Mouse (Mus musculus) urinary bladder, postnatal 25 days (tissue): ENCODE measurements around the gene Fgf7.

ENCODE experiments used
- DNase-seq: peaks from one replicate; pipeline ENCODE4 v3.0.0; 2022; ENCODE audit warnings: low spot score

The Fgf7 gene

DNA sequence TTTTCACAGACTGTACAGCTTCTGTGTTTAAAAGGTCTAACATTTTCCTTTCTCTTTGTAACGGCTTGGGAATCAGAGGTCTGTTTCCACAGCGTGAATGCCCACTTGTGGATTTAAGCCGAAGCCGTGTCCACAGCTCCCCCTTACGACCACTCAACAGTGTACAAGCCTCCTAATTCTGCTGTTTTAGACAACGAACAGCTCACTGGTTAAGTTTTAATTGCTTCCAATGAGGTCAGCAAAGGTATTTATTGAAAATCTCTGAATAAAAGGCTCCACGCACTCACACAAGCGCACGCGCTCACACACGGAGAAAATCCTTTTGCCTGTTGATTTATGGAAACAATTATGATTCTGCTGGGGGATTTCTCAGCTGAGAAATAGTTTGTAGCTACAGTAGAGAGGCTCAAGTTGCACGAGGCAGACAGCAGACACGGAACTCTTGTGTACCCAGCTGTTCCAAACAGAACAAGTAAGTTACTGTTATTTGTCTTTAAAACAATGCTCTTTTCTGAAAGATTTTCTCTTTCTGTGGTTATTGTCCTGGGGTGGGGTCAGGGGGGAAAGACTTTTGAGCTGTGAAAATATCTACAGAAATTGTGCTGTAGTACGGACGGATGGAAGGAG is at the start of gene Fgf7:
Fgf7 (plus strand) TSS at position 280 of the 627 bp plus-strand sequence.
- DNase-seq: no peak

DNA sequence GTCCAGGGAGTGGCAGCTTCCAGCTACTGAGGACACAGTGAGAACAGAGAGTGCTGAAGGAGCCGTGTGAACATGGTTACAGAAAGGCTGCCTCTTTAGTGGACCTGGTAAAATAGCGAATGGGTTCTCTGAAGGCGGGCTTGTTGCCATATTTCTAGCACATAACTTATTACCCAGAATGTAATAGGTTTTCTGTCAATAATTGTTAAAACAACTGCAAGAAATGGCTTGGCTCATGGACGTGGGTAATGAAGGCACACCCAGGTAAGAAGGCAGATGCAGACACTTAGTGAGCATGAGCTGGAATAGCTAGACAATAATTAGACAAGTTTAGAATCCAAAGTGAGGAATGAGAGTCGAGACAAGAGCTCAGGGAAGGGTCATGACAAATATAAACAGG is 32.2 kb upstream of the Fgf7 start:
- DNase-seq: no peak

DNA sequence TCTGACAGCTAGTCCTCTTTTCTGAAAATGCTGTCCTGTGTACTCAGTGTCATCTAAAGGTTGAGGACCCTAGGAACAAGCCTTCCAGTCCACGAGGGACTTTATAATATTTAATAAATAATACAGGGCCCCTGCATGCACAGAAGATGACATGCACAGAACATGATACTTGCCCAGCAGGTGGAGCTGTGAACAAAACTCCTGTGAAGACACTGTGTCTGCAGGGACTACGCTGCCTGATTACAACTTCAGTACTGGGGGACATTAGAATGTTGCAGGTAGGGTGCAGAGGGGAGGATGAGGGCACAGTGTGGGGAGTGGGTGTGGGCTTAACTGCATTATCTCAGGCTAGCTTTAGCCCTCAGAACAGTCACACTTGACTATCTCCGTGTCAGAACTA is 28.4 kb upstream of the Fgf7 start:
- peak; percentile 61 for DNase-seq

DNA sequence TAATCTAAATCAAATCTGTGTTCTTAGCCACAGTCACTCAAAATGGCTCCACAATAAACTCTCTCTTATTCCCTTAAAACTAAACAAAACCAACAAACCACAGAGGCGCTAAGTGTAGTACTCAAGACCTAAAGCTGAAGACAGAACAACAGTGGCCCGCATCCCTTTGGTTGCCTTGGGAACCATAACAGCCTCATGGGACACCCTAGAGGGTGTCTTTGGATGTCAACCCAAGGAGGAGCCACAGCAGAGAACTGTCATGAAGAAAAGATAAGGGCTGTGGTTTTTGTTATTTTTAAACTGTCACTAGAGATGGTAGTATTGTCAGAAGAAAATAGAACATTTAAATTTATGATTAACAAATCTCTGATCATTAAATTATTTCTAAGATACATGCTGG is 27.7 kb upstream of the Fgf7 start:
- no peak for DNase-seq

DNA sequence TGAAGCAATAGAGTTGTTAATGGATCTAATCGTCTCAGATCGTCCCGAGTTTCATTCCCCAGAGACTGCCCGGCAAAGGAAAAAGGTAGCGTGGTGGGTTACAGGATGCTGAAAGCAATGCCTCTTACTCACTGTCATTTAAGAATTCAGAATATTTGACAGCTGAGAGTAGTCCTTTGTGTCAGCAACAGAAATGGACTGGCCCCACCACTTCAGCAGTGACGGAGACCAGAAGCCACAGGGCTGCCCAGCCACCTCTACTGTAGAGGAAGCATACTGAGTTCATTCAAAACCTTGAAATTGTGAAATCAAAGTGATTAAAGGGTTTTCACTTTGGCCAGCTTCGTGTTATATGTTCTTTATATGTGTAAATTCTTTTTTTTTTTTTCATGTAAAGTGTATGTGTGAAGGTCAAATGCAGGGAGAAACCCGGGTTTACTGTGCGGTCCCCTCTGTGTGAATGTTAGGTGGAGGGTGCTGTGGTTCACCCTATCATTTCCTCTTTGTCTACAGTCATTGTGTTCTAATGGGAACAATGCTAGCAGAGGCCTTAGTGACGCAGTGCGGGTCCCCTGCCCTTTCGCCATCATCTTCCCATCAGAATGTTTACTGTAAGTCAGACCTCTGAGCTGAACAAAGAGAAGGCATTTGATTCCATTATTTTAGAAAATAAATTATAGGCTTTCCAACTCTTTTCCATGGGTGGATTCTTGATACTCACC is 19.3 kb upstream of the Fgf7 start:
- DNase-seq: no peak

DNA sequence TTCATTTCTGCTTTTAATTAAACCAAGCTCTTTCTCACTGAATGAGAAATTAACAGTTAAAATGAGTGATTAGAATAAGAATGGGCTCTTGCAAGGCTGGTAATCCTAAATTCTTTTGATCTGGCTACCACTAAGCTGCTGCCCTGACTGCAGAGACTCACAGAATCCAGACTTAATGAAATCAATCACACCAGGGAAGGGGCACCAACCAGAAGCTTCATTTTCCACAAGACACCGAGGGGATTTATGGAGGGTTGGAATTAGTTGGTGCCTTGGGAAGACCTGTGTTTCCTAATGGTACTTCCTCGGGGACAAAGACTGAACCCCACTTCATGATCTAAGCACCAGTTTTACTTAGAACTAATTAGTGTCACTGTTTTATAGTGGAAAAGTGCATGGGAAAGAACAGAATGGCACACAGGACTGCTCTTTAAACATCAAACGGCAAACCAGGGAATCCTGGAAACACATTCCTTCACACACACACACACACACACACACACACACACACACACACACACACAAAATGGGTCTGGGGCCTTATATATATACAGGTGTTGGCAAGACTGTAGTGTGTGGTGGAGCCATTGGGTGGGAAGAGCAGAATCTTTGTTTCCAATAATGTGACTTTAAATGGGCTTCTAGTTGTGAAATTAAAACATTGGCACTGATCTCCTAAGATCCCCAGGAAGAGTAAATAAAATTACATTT is 18.5 kb upstream of the Fgf7 start:
- no peak for DNase-seq

DNA sequence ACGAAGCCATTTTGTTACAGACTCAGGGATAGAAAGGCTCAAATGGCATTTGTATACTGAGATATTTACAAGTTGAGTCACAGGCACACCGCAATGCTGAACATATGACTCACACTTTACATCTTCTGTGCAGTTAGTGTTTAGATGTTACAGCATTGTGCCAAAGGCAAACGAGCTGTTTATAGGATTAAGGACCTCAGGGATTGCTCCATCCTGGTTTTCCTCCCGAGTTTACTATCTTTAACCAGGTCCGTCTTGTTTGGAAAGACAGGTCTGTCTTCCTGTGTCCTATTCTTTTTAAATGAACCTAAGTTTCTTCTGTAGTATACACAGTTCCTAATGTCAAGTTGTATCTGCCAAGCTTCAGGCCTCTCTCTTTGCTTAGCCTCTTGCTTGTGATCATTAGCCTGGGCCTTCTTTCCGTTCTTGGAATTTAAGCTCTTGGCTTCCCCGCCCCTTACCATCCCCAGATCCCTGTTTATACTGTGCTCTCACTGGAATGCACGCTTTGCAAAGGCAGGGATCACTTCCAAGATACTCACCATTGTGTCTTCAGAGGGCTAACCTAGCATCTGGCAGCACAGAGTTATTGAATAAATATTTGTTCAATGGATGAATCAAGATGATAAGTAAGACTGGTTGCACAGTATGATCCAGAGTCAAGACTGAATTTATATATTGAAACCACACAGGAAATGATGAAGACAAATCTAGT is 3.1 kb upstream of the Fgf7 start:
- DNase-seq: no peak

DNA sequence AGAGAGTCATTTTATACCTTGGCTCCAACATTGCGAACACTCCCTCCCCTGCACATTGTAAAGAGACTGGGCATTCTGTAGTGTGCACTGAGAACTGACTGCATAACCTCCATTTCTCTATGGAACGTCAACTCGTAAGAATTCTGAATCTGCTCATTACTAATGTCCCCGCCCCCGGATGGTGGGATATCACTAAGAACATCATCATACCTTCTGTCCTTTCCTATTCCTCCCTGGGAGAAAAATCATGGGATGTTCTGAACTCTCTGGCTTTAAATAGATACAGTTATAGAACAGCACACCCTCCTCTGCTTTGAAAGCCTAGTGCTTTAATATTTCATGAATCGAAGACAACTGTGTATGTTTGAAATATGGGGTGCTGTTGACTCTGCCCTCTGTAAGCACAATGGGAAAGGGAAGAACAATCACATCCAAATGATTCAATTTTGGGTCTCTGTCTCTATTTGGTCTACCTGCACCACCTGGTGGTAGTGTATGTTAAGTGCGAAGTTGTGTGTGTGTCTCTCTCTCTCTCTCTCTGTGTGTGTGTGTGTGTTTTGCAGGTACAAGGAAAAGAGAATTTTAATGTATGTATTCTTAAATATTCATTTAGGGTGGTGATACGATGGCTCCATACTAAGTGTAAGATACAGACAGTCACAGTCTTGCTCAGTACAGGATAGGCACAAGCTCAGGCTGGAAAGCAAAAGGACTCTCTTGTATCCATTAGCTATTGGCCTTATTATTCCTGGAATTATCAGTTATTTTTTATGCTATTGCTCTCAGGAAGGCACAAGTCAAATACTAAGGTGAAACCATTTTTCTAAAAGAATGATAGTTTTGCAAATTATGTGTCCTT is 1.1 kb upstream of the Fgf7 start:
- DNase-seq: no peak

DNA sequence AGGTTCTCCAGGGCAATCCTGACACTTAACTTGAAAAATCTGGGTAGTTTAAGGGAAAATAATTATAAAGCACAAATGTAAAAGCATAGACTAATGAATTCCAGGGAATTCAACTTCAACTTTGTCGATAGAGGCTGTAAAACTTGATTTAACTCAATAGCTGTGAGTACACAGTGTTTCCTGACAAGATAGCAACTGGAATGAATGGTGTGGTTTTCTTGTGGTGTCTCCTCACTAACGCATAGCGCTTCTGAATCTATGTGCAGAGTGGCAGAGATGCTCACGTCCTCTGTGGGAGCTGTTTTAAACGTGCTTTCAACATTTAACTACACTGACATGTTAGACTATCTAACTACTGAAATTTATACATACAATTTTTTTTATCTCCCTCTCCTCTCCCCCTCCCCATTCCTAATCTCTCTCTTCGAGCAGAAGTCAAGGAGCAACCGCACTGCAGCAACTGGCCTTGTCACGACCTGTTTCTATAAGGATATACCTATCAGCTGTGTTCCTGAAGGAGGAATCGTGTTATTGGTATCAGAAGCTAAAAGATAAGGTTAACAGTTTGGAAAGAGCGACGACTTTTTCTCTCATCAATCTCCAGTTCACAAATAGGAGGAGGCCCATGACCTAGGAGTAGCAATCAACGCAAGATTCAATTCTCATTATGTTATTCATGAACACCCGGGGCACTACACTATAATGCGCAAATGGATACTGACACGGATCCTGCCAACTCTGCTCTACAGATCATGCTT is 734 bp downstream of the Fgf7 start:
- DNase-seq: no peak

DNA sequence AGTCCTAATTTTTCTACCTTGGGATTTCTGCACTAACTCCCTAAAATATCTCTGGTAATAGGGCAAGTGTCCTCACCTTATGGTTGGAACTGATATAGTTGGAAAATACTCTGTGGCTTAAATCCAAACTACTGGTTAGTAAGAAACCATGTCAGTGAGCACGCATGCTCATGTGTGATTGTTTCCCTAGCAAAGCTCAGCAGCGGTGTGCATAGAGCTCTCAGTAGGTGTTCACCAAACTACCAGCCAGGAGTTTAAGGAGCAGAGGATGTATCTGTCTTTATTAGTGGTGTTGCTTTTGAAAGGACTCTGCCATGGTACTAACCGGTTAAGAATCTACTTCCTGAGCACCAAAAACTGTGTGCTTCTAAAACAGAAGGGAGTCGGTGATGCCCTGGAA is 1.7 kb downstream of the Fgf7 start:
- DNase-seq: no peak

DNA sequence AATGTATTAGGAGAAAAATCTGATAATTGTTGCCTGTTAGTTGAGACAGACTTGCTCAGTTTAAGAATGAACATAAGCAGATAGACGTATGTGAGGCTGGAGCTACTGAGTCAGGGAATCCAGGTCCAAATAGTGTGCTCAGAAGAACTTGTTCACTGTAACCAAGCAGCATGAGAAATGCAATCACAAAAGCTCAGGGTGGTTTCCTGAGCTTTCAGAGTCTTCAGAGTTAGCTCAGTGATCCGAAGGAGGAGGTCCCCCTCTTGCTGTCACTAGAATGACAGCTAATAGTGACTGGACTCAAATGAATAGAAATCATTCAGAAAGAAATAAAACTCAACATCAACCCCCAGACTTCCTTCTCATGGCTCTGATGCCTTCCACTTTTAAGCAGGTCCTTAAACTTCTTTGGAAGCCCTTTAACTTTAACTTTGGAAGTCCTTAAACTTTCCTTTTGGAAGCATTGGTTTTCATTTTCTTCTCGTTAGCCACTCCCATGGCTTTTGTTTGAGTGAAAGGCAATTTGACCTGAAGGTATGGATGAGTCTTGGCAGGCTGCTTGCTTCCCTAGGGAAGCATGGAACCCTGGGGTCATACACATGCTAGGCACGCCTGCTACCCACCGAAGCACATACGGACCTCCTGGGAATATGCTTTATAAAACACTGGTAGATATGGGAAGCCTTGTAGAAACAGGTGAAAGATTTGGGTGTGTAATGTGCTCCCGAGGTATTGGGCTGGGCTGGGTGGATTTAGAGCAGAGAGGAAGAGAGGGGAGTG is 4.0 kb downstream of the Fgf7 start:
- no peak for DNase-seq

DNA sequence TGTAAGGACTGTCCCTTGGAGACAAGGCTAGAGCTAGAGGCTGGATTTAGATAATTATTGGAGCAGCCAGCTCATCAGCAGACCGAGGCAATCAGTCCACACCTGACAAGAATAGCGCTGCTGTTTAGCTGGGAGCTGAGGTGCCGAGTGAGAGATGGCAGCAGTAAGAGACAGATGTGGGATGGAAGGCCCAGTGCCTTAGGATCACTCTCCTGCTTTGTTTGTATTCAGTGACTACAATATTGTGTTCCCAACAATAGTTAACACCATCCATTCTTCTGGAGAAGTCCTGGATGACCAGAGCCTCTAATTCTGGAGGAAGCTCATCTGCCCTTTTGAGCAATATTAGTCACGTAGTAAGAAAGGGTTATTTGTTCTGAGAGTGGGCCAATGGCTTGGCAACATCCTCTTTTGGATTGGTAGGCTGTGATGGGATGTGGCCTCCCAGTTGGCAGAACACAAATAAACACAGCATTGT is 5.0 kb downstream of the Fgf7 start:
- DNase-seq: no peak

DNA sequence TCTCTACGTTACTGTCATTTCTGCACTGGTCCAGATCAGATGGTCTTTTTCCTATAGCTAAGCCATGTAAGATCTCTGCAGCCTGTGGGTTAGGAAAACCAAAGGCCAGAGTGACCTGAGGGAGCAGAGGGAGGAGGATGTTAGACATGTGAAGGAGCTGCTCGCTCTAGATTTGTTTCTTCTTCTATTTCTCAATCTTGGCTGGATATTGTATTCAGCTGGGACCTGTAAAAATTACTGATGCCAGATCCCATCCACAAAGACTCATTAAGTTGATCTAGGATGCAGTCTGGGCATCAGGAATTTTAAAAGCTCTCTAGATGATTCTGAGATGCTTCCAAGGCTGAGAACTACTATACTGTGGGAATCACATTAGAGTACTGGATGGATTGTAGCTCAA is 6.2 kb downstream of the Fgf7 start:
- no peak for DNase-seq

DNA sequence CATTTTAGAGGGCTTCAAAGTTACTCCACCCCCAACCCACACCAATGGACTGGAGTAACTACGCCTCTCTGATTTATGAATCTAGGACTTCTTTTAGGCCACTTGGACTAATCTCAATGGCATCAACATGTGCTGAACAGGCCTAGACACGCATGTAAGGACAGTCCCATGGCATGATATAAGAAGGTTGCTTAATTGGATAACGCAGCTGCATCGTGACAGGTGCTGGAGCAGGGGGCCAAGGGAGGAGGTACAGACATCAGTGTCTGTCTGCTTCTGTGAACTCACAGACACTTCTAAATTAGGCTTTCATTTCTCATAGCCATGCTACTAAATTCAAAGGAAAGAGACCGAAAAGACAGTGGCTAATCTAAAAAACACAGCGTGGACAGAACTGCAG is 6.8 kb downstream of the Fgf7 start:
- DNase-seq: no peak

DNA sequence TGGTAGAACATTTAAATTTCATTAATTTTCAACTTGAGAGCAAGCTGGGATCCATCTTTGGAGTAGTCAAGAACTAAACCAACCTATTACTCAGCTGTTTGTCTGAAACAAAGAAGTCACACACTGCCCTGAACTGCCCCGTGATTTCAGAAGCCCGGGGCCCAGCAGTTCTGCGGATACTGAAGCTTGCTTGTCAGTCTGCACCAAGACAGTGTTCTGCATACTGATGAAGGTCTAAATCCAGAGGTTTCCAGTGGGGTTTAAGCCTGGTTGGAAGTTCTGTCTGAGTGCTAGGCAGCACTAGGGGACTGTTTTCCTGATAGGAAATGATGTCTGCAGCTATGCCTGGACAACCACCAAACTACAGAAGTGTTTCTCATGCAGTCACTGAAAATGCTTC is 8.2 kb downstream of the Fgf7 start:
- no peak for DNase-seq

DNA sequence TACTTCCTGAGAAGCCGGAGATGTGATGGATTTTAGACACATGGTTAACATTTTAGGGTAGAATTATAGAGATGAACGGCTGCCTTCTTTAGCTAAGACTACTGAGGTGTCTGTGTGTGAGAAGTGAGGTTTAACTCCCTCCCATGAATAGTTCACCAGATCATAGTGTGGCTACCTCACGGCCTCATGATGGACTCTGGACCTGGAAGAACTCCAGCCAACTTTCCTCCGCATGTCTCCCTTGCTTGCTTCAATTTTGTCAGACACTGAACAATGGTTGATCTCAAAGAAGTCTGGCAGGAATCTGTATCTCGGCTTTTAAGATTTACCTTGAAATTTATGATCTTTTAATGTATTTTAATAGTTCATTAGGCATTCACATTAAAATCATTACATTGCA is 11.2 kb downstream of the Fgf7 start:
- no peak for DNase-seq

DNA sequence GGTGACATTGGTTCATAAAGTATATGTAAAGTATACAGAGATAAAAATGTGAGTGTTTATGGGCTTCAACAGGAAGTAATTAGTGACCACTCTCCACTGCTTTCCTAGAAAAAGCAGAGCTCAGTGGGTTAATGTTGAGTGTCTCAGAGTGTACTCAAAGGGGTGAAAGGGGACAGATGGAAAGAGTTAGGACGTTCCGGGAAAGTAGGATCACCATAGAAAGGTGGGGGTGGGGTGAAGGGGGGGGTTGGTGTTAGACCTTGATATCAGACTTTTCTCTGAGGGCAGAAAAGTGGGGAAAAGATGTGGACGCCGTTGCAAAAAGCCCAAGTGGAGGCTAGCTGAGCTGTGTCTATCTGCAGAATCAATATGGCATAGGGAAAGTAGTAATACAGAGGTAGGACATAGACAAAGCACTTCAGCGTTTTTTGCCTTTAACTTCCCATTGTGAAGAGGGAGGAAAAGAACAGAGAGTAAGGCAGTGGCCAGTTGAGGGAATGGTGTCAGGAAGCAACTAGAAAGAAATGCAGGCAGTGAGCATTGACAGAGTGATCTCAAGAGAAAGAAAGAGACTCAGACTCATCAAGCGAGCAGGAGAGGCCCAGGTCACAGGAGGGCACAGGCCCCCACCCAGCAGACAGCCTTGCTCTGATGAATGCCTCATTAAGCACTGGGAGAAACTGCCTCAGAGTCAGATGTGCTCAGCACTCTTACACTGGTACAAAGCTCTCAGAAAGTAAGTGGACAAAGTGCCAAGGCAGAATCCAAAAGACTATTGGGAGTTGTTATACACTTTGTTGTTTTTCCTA is 18.5 kb downstream of the Fgf7 start:
- DNase-seq: no peak

DNA sequence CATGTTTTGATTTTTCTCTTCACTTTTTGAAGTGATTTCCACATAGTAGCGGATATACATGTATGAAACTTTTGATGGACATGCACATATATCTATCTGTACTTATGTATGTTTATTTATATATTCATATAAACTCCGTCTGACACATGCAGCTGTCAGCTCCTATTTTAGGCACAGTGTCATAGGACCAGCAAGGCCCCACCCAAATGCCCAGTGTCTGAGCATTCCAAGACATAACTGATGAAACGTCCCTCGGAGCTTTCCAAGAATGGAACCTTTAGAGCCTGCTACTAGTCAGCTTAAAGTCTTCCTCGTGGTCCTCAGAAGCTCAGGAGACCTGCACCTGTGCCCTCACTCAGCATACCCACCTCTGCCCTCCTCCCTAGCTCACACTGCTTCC is 19.2 kb downstream of the Fgf7 start:
- no peak for DNase-seq

DNA sequence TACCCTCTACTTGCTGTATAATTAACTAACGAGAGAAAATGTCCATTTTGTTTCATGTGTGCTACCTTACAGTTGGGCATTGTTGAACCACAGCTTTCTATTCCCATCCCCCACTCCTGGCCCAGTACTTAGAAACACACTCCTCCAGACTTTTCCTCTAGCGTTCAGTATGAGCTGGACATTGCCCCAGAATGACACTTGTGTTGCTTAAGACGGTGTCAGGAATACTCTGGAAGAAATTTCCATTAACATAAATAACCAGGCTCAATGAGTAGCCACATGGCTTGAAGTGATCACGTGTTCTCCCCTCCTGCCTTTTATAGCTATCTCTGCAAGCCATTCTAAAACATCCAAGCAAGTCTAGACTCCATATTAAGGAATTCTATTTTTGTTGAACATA is 26.1 kb downstream of the Fgf7 start:
- DNase-seq: no peak
